Mouse (Mus musculus): ENCODE data around the gene Sspo. TPM values are rescaled to one million over a fixed set of nuclear protein-coding genes. Genes with fewer than 3 reads are reported as not detected.
"Not testable (repeated sequence)": the region's sequence is repeated elsewhere in the genome, so short reads cannot be mapped to it uniquely, and the experiment has no call there.

Gene Sspo
- polyA plus RNA-seq, 1 experiment: 2.2 TPM

DNA sequence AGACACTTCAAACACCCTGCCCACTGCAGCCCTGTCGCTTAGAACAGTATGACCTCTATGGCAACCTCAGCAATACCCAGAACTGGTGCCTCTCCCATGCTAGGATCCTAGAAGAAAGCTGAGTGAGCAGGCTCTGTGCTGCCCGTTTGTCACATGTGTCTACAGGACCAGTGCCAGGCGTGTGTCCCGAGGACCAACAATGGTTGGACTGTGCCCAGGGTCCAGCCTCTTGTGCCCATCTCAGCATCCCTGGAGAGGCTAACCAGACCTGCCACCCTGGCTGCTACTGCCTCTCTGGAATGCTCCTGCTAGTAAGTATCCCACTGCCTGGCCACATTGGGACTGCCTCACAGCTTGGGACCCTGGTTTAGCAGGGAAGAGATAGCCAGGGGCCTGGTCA is 30.4 kb downstream of the Sspo start:
- DNase-seq (ENCODE audit: extremely low spot score in 1 of 2, low spot score in 1 of 2): peak in 1 of 2 experiments; percentile 6

DNA sequence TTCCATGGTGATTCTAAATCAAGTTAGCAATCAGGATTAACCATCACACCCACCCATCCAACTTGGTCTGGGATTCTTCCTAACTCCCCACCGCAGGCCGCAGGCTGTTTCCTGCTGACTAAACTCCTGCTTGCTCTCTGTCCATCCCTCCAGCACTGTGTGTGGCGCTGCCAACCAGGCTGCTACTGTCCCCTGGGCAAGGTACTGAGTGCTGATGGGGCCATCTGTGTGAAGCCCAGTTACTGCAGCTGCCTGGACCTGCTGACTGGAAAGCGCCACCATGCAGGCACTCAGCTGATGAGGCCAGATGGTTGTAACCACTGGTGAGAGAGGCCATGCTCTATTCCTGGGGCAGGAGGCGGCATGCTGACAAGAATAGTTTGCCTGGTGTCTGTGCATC is 34.5 kb downstream of the Sspo start:
- no peak for DNase-seq (ENCODE audit: extremely low spot score in 1 of 2, low spot score in 1 of 2)

GRCm38 (mm10) chr6:48487747-48488725 is 40.0 kb downstream of the Sspo start:
- DNase-seq (ENCODE audit: extremely low spot score in 1 of 2, low spot score in 1 of 2): no peak

- DNase-seq (ENCODE audit: extremely low spot score in 1 of 2, low spot score in 1 of 2): no peak
Measured at GRCm38 (mm10) chr6:48489741-48490140, 41.7 kb downstream of the Sspo start.

DNA sequence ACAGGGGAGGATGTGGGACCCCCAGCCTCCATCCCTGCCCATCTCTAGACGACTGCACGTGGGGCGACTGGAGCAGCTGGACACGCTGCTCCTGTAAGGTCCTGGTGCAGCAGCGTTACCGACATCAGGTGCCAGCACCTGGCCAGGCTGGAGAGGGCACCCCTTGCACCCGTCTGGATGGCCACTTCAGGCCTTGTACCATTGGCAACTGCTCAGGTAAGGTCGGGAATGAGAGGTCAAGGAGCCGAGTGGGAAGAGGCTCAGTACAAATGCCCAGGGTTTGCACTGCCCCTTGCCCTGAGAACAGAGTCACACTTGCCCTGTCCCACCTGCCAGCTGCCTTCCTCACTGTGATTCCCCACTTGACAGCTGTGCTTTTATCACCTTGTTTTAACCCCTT is 43.3 kb downstream of the Sspo start:
- DNase-seq (ENCODE audit: extremely low spot score in 1 of 2, low spot score in 1 of 2): no peak

DNA sequence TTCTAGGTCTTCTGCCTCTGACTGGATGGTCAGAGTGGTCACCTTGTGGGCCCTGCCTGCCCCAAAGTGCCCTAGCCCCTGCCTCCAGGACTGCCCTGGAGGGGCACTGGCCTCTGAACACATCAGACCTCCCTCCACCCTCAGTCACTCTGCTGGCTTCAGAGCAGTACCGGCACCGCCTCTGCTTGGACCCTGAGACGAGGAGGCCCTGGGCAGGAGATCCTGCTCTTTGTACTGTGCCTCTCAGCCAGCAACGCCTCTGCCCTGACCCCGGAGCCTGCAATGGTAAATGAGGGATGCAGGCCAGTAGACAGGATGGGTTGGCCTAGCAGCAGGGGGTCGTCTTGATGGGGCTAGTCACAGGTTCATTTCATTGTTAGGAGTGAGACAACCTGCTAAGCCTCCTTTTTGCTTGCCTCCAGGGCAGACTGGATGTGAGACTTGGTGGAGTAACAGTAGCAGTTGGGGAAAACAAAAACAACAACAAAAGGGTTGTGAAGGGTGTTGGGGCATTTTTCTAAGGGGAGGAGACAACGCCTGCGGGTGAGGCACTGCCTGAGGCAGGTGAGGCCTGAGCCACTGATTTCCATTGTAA is 45.2 kb downstream of the Sspo start:
- no peak for DNase-seq (ENCODE audit: extremely low spot score in 1 of 2, low spot score in 1 of 2)

- no peak for DNase-seq (ENCODE audit: extremely low spot score in 1 of 2, low spot score in 1 of 2)
Measured at GRCm38 (mm10) chr6:48497521-48497920, 49.5 kb downstream of the Sspo start.

GRCm38 (mm10) chr6:48503847-48504240 is 55.8 kb downstream of the Sspo start:
- no peak for DNase-seq (ENCODE audit: extremely low spot score in 1 of 2, low spot score in 1 of 2)

DNA sequence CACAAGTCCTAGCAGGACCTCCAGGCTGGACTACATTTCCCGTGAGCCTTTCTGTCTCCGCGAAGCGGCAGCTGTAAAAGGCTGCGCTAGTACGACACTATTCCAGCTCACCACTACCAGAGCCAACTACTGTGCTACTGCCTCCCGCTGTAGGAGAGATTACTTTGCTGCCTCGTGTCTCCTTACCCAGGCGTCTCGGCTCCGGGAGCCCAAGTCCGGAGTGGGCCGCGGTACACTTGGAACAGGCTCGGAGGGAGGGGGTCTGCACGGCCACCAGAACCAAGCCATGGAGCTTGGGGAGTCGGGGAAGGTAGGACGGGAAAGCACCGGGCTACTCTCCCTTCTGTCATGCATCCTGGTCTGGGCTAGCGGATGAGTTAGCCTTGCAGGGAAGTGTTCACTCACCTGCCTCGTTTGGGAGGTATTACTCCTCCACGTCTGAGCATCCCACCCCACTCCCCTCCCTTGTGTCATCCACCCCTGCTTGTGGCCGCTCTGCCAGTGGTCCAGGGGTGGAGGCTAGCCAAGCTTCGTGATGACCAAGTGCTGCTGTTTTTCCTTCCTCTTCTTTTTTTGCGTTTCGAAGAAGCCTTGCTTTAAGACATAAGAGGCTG is 56.3 kb downstream of the Sspo start:
- peak; percentile 69 to 90 for DNase-seq (ENCODE audit: extremely low spot score in 1 of 2, low spot score in 1 of 2)

DNA sequence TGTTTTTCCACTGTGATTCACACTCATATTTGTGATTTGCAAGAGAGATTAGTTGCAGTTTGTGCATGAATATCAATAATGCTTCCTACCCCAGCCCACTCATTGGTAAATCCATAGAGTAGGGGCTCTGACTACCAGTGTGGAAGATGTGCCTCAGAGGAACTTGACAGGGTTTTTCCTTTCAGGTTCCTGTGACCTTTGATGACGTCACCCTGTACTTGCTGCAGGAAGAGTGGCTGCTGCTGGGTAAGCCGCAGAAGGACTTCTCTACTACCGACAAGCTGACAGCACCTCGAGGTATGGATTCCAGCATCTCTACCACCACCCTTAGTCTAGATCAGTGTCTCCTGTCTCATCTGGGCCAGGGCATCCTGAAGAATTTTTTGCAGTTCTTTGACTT is 60.1 kb downstream of the Sspo start:
- no peak for DNase-seq (ENCODE audit: extremely low spot score in 1 of 2, low spot score in 1 of 2)

DNA sequence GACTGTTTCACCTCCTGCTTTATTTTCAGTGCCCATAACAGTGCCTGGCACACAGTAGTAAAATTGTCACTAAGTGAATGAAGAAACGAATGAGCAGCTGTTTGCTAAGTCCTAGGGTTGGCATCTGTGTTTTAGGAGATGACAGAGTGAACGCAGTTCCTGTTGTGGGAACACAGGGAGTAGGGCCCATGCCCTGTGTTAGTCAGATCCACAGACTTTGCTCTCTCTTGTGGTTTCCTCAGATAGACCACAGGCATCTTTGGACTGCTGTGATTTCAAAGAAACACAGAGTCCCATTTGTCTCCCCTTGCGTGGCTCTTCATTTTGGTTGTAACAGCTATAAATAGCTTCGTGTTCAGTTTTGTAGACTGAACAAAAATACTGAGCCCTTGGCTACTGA is 62.4 kb downstream of the Sspo start:
- no peak for DNase-seq (ENCODE audit: extremely low spot score in 1 of 2, low spot score in 1 of 2)

- no peak for DNase-seq (ENCODE audit: extremely low spot score in 1 of 2, low spot score in 1 of 2)
Measured at GRCm38 (mm10) chr6:48511861-48512260, 63.8 kb downstream of the Sspo start.

DNA sequence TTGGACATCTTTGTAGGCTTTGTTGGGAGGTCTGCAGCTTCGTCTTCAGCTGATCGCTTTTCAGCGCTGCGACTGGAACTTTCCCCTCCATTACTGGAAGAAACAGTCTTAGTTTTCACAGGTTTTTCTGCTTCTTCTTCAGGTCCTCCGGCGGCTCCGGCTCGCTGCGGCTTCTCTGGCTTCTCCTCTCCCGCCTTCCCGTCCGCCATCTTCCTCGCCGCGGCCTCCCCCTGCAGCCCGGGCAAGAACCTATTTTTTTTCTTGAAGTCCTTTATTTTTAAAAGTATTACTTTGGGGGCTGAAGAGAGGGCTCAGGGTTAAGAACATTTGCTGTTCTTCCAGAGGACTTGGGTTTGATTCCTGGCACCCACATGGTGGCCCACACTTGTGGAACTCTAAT is 76.9 kb downstream of the Sspo start:
- DNase-seq (ENCODE audit: extremely low spot score in 1 of 2, low spot score in 1 of 2): not testable (repeated sequence)

DNA sequence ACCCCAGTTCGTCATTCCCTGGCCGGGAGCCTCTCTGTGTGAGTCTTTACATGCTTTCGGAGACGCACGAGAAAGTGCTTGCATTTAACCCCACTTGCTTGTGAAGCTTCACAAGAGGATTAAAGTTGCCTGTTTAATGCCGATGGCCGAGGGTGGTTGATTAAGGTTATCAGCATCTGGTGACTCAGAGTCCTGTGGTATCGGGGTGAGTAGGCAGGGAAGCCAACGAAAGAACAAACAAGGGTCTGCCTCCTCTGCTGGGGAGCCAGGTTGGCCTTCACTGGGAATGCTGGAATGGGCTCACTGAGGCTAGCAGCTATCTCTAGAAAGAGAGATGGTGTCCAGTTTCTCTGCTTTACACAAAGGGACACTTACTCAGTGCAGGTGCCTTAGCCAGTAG is 79.9 kb downstream of the Sspo start:
- no peak for DNase-seq (ENCODE audit: extremely low spot score in 1 of 2, low spot score in 1 of 2)

DNA sequence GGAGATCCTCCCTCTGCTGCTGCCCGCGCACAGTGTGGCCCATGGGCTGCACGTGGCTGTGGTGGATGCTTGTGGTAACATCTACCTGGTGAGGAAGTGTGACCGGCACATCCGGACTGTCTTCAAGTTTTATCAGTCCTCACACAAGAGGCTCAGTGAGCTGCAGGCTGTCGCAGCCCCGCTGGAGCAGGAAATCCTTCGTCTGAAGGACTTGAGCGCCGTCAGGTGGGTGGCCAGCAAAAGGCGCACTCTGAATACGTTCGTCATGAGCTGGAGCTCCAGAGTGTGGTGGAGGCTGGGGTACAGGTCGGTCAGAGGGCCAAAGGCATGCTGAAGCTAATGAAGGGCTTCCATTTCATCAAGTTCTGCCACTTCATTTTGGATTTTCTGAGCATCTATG is 81.2 kb downstream of the Sspo start:
- no peak for DNase-seq (ENCODE audit: extremely low spot score in 1 of 2, low spot score in 1 of 2)

DNA sequence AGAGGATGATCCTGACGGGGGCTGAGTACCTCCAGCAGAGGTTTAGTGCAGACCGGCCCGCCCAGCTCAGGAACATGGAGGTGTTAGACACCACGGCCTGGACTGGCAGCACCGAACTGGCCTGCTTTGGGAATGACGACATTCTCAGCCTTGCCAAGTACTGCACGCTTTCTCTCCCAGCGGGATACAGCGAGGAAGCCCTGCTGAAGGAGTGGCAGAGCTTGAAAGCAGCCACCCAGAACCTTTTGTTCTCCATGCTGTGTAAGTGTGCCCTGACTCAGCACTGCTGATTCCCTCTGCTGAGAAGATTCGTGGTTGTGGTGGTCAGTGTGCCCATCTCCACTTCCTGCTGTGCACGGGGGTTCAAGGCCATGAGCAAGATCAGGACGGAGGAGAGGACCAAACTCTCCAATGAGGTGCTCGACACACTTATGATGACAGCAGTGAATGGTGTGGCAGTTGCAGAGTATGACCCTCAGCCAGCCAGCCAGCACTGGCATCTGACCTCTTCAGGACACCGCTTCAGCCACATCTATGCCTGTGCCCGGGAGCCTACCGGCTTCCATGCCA is 81.9 kb downstream of the Sspo start:
- no peak for DNase-seq (ENCODE audit: extremely low spot score in 1 of 2, low spot score in 1 of 2)

DNA sequence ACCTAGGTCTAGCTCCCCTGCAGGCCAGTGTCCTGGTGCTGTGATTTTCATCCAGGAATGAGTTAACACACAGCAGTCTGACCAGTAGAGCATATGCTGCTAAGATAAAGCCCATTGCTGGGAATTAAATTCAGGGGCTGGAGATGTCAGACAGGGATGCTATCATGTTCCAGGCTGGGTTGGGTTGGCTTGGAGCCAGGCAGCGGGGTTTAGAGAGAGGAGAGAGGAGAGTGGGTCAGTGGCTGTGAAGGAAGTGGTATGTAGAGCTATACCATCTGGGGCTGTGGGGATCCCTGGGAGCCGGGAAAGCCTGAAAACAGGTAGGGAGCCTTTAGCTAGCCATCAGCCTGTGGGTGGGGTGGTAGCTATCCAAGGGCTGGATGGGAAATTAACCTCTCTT is 82.8 kb downstream of the Sspo start:
- DNase-seq (ENCODE audit: extremely low spot score in 1 of 2, low spot score in 1 of 2): no peak

DNA sequence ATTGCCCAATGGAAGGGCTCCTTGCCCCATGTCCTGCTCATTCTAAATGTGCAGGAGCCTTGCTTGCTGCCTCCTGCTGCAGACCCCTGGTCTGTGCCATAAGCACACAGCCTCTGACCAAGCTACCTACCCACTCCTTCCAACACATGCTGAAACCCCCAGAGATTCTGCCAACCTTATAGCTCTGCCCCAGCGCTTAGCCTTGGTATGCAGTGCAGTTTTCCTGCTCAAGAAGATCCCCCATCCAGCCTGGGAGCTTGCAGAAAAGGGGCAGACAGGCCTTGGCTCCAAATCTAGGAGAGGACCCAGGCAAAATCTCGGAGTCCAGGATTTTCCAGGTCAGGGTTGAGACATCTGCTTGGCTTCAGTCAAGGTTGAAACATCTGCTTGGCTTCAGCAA is 85.4 kb downstream of the Sspo start:
- no peak for DNase-seq (ENCODE audit: extremely low spot score in 1 of 2, low spot score in 1 of 2)

DNA sequence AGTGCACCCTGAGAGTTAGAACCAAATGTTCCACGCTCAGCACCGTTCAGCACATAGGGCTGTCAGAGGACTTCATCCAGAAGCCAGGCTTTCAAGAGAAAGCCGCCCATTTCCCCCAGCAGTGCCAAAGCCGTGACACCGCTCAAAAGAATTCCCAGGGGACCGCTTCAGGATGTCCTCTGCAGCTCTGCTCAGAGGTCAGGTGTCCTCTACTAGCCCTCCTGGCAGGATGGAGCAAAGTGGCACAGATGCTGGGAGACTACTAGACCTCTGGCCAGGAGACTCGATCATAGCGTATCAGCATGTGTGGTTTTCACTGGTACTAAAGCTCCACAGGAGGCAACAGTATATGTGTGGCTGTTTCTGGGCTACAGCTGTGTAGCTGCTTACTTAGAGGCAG is 86.9 kb downstream of the Sspo start:
- DNase-seq (ENCODE audit: extremely low spot score in 1 of 2, low spot score in 1 of 2): no peak

DNA sequence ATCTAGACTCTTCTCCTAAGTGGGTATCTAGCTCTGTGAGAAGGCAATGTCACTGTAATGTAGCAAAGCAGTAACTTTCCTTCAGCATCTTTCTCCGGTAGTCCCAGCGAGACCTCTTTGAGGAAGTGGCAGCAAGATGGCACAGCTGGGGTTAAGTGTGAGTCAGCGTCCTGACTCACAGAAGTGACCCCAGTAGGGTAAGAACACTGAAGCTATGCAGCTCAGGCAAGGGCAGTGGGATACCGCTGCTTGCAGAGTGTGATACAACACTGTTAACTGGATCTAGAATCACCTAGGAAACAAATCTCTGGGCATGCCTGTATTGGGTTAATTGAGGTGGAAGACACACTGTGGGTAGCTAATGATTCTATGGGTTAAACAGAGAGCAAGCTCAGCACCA is 88.1 kb downstream of the Sspo start:
- DNase-seq (ENCODE audit: extremely low spot score in 1 of 2, low spot score in 1 of 2): no peak

All from frontal cortex, adult 2 months (tissue).